Mouse (Mus musculus): ENCODE data around the gene Efnb3.

DNA sequence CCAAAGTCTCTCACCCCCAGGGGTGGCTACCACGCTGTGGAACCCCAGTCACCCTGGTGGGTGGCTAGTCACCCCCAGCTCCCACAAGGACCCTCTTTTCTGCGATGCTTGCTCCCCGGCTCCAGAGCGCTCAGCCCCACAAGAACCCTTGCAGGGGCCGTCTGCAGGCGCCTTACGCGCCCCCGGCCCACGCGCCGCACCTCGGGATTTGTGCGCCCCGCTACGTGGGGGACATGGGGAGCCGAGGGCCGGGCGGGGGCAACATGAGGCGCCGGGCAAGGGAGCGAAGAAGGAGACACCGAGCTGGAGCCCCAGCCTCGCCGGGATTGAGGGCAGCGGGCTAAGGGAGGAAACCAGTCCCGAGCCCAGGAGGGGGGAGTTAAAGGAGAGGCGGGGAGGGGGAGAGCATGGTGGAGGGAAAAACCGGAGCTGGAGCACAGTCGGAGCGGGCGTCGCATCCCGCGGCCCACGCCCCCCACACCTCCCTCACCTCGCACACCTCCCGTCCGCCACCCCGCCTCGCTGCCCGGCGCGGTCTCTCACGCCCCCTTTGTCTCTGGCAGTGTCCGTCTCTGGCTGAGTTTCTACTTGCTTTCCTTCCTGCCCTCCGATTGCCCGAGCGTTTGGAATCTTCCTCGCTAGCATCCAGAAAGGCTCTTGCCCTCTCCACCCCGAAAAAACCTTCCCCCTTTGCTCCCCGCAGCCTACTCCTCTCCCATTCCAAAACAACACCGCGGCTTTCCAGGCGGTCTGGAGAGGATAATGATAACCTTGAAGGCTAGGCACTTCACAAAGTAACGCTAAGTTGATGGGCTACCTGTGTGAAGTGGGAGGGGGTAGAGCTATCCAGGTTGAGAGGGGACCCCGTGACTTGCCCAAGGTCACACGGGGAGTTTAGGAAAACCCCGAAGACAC lies at the start of gene Efnb3:
- TF ChIP-seq POLR2A (IDR thresholded peaks at IDR 0.05; ENCODE audit: insufficient read length, low read depth) (no peak), MYOD1 (IDR thresholded peaks at IDR 0.05; ENCODE audit: control insufficient read depth in 1 of 3, insufficient read length in 2 of 3, low read depth in 2 of 3) (no peak), USF1 (IDR thresholded peaks at IDR 0.05; ENCODE audit: low read depth) (no peak)

Data from myocyte (in vitro differentiated cells).